Mouse (Mus musculus): ENCODE measurements at regions not wholly inside any gene's neighbourhood (a gene's known extent, or its start where the extent isn't known, plus 50 kb on each side); places are given as distances from the start of the nearest gene placed in this dataset.

- TF ChIP-seq EP300 (IDR thresholded peaks at IDR 0.05; ENCODE audit: insufficient read depth, low read depth, low read length) (no peak), CTCF (IDR thresholded peaks at IDR 0.05) (no peak)
Measured at GRCm38 (mm10) chr8:35974323-35975029, 208.9 kb downstream of the Gm19410 start.

Measured in heart, adult 2 months (tissue).